Mouse (Mus musculus) limb, embryonic 14.5 days (tissue): ENCODE data around the gene Itpr2. TPM values are rescaled to one million over a fixed set of nuclear protein-coding genes. Genes with fewer than 3 reads are reported as not detected.

Source experiments
- ATAC-seq: fragments of 200-750 bp; cut with Nextera tagmentation; 2 replicates; pipeline ENCODE4 v1.8.0; 2017; ENCODE audit warnings: low read depth, moderate number of reproducible peaks, moderate TSS enrichment; ENCODE audit not compliant: low FRiP score
- DNase-seq: peaks from one replicate; pipeline ENCODE4 v3.0.0-alpha.2; 2015; ENCODE audit warnings: low spot score
- H3K27ac ChIP-seq: fragments of 300-500 bp; sonication (generic); replicated peaks from 2 replicates; pipeline ENCODE4 v1.5.1; 2014; ENCODE audit warnings: low read depth, mild to moderate bottlenecking, low read length, moderate library complexity, mixed read lengths
- H3K27me3 ChIP-seq: fragments of 300-500 bp; sonication (generic); 2 replicates; pipeline ENCODE4 v1.6.1; 2014; ENCODE audit warnings: low read length, mixed read lengths; ENCODE audit not compliant: control insufficient read depth, insufficient read depth
- H3K36me3 ChIP-seq: fragments of 300-500 bp; sonication (generic); 2 replicates; pipeline ENCODE4 v1.6.1; 2014; ENCODE audit warnings: mild to moderate bottlenecking, low read length, moderate library complexity, mixed read lengths; ENCODE audit not compliant: control insufficient read depth, insufficient read depth
- H3K4me1 ChIP-seq: fragments of 300-500 bp; sonication (generic); 2 replicates; pipeline ENCODE4 v1.6.1; 2014; ENCODE audit warnings: antibody characterized with exemption, low read length, mixed read lengths; ENCODE audit not compliant: control insufficient read depth, insufficient read depth
- H3K4me2 ChIP-seq: fragments of 300-500 bp; sonication (generic); replicated peaks from 2 replicates; pipeline ENCODE4 v1.6.1; 2014; ENCODE audit warnings: low read depth, mild to moderate bottlenecking, low read length, moderate library complexity; ENCODE audit not compliant: severe bottlenecking
- H3K4me3 ChIP-seq: fragments of 300-500 bp; sonication (generic); replicated peaks from 2 replicates; pipeline ENCODE4 v1.5.1; 2014; ENCODE audit warnings: low read length
- H3K9ac ChIP-seq: fragments of 300-500 bp; sonication (generic); 2 replicates; pipeline ENCODE4 v1.6.1; 2014; ENCODE audit warnings: mild to moderate bottlenecking, low read depth, low read length, moderate library complexity; ENCODE audit not compliant: severe bottlenecking
- H3K9me3 ChIP-seq: fragments of 300-500 bp; sonication (generic); 2 replicates; pipeline ENCODE4 v1.6.1; 2016; ENCODE audit warnings: low read length; ENCODE audit not compliant: control insufficient read depth
- POLR2A ChIP-seq: fragments of 200-500 bp; IDR thresholded peaks from 2 replicates; pipeline ENCODE4 v1.8.0; 2012; ENCODE audit warnings: inconsistent platforms, mild to moderate bottlenecking, moderate library complexity, borderline replicate concordance; ENCODE audit not compliant: insufficient read depth, insufficient read length; ENCODE audit errors: extremely low read depth
- WGBS: fragments of 180-500 bp; shearing (Covaris S2); extraction: QIAGEN DNeasy Blood & Tissue Kit; methylation state at CpG from one replicate; pipeline ENCODE4 v1.1.7; 2014; 5-methylcytosine and 5-hydroxymethylcytosine counted together
- polyA plus RNA-seq, 2 experiments: library from polyadenylated mRNA; depleted of rRNA in 1 of 2; stranded (reverse) in 1 of 2; unstranded in 1 of 2; fragments of >200 nt; fragmentation: Nextera tagmentation in 1 of 2; extraction: Ambion mirVana in 1 of 2; gene quantifications; 2 replicates each; pipeline versions ENCODE4 v1.2.1 to v1.2.3; 2012 to 2014

Itpr2 gene
- polyA plus RNA-seq, 2 experiments = 4.7 to 11.3 TPM

DNA sequence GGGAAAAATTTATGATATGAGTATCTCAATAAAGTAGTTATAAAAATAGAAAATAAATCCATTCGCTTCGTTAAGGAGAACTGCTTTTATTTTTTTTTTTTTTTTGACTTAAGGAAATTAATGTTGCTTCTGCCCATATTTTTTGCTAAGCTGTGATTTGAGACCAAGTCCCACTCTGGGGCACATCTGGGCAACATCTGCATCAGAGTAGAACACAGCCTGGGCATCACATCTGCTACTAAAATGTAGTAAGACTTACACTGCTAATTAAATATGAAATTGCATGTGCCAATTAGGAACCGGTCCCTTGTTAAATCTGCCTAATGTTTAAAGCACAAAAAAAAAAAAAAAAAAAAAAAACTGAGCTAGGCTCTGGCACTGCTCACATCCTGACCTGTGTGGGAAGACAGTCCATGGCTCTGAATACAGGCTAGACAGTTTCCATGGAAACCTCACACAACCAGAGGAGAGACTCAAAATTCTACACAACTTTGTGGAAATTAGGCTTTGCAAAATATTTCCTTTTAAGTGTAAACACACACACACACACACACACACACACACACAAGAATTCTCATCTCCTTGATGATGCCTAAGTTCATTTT is 247.7 kb downstream of the Itpr2 start:
- no peak for TF ChIP-seq POLR2A
- 38% methylated on average over 3 of the region's 3 CpGs for WGBS
- ATAC-seq (peak; percentile 70; the same call in 1 of the 2 replicates), DNase-seq (peak; percentile 44)
- H3K36me3 ChIP-seq = no peaks in the 10 kb centered on the region
- no peak overlapping the region for H3K9ac ChIP-seq
- no peak overlapping the region for H3K27ac ChIP-seq
- no peak overlapping the region for H3K4me3 ChIP-seq
- H3K4me1 ChIP-seq = peaks cover 2% of the 10 kb centered on the region; the same call in 1 of the 2 replicates
- 0 out of 2 replicates have a peak, but pooled peaks cover 5% of the 10 kb centered on the region for H3K9me3 ChIP-seq
- H3K4me2 ChIP-seq = no peak overlapping the region
- no peaks in the 10 kb centered on the region for H3K27me3 ChIP-seq

DNA sequence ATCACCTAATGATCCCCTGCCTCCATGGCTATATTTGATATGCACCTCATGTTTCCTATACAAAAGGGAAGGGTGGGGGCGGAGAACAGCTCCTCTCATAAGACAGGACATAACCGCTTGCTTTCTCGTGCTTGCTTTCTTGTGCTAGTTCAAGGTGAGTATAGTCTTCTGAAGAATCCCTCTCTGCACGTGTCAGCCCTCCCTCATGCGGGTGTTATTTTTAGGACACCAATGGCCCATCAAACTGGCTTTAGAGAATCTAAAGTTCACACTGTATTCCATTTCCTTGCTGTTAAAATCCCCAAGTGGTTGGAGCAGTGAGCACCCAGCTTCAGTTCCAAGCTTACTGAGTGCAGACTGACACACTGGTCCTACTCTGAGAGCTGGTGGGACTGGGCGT is 252.9 kb downstream of the Itpr2 start:
- Histone ChIP-seq H3K27me3 (no peaks in the 10 kb centered on the region), H3K9me3 (no peaks in the 10 kb centered on the region), H3K36me3 (no peaks in the 10 kb centered on the region), H3K27ac (no peak overlapping the region), H3K4me1 (peaks cover 4% of the 10 kb centered on the region; the same call in 1 of the 2 replicates), H3K4me2 (no peak overlapping the region), H3K4me3 (no peak overlapping the region), H3K9ac (no peak overlapping the region)
- DNase-seq (no peak), ATAC-seq (no peak)
- TF ChIP-seq POLR2A = no peak
- 86% methylated on average over 6 of the region's 6 CpGs for WGBS

DNA sequence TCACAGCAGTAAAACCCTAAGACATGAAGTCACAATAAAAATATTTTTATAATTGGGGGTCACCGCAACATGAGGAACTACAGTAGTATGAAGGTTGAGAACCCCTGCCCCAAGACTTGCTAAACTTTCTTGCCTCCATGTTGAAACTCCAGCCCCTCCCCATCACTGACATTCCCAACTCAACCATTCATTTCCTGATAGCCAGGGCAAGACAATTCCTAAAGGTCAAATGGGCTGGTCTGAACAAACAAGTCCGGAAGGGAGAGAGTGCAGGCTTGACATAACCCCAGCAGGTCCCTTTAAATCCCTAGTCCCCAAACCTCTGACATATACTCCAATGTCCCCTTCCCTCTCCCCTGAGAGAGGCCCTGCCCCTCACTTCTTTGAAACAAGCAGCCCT is 253.7 kb downstream of the Itpr2 start:
- peaks cover 2% of the 10 kb centered on the region; the same call in 1 of the 2 replicates for H3K4me1 ChIP-seq
- DNase-seq = no peak
- H3K9me3 ChIP-seq = no peaks in the 10 kb centered on the region
- no peak overlapping the region for H3K4me2 ChIP-seq
- H3K36me3 ChIP-seq = no peaks in the 10 kb centered on the region
- no peak for TF ChIP-seq POLR2A
- WGBS = 77% methylated on average over 2 of the region's 2 CpGs
- H3K4me3 ChIP-seq = no peak overlapping the region
- no peak for ATAC-seq
- no peaks in the 10 kb centered on the region for H3K27me3 ChIP-seq
- no peak overlapping the region for H3K27ac ChIP-seq
- no peak overlapping the region for H3K9ac ChIP-seq

DNA sequence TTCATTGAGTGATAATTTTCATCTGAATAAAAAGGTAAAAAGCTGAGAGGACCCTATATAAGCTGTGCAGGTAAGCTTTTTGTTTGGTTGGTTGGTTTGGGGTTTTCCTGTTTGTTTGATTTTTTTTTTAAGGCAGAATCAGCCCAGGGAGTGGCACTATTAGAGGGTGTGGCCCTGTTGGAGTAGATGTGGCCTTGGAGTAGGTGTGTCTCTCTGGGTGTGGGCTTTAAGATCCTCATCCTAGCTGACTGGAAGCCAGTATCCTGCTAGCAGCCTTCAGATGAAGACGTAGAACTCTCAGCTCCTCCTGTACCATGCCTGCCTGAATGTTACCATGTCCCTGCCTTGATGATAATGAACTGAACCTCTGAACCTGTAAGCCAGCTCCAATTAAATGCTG is 254.1 kb downstream of the Itpr2 start:
- Histone ChIP-seq H3K4me1 (peaks cover 2% of the 10 kb centered on the region; the same call in 1 of the 2 replicates), H3K4me3 (no peak overlapping the region), H3K27ac (no peak overlapping the region), H3K9ac (no peak overlapping the region), H3K27me3 (no peaks in the 10 kb centered on the region), H3K9me3 (no peaks in the 10 kb centered on the region), H3K36me3 (no peaks in the 10 kb centered on the region), H3K4me2 (no peak overlapping the region)
- 83% methylated on average over 1 of the region's 1 CpGs for whole genome bisulfite sequencing
- ATAC-seq (no peak), DNase-seq (no peak)
- TF ChIP-seq POLR2A = no peak

- Histone ChIP-seq H3K27ac (no peak overlapping the region), H3K27me3 (no peaks in the 10 kb centered on the region), H3K9me3 (no peaks in the 10 kb centered on the region), H3K4me2 (no peak overlapping the region), H3K4me1 (peaks cover 2% of the 10 kb centered on the region; the same call in 1 of the 2 replicates), H3K36me3 (no peaks in the 10 kb centered on the region), H3K9ac (no peak overlapping the region), H3K4me3 (no peak overlapping the region)
- WGBS = 49% methylated on average over 6 of the region's 6 CpGs
- TF ChIP-seq POLR2A = no peak
- DNase-seq (no peak), ATAC-seq (no peak)
Observed at GRCm38 (mm10) chr6:146246368-146246767, 255.7 kb downstream of the Itpr2 start.
